Mouse (Mus musculus): ENCODE results near the gene Cobl.

Gene Cobl

DNA sequence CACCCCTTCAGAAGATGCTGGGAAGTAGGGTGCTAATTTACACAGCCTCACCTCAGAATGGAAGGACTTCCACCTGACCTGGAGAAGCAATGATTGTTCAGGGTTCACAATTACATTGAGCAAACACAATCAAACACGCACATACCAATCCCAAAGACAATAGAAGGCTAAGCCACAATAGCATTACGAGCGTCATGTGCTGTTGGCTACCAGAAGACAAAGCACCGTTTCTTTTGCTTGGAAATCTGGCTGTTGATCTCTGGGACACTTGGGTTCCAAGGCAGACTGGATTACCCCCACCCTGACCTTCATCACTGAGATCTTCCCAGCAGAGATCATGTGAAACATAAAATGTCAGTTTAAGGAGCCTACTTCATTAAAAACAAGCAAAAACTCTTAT lies 21.1 kb downstream of the Cobl start:
- DNase-seq: no peak

DNA sequence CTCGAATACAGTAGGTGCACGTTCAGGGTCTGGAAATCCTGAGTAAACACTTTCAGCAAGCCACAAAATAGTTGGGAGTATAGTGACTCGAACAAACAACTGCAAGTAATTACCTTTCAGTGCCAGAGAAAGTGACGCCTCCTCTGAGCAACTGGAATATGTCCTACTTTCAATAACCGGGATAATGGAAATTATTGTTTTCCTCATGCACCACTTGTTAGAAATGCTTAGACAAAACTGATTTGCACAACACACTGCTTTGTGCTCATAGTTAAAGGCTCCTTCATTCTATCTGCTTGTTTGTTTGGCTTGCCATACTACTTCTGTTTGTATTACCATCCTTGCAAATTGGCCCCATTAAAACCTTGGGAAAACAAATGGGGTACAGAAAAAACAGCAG lies 21.6 kb downstream of the Cobl start:
- no peak for DNase-seq

DNA sequence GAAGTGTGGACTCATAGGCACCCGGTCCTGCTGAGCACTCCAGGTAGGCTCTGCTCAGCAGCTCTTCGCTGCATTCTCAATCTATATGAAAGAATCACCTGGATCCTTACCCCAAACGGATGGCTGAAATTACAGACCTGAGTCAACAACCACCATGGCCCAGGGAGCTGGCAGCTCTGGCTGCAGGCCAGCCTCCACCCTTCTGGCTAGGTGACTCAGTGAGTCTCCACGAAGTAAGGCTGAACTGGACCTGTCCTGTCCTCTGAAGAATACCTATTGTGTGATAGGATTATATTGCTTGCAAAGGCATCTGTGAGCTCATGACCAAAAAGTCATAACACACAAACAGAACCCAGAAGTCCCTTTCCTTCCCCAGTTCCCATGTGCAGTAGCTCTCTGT lies 22.5 kb downstream of the Cobl start:
- no peak for DNase-seq

DNA sequence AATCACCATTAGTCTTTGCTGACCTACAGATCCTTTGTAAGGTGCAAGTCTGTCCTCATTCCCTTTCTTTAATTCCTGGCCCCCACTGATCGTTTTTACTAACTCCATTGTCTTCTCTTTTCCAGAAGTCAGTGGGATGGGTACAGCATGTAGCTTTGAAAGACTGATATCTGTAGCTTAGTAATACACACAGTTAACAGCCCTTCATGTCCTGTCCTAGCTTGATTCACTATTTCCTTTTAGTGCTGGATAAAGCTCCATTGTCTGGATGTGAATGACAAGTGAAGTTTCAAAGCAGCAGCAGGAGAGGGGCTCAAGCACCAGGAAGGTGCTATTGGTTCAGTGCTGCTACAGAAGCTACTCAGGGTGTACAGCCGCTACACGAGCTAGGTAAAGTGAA lies 28.9 kb downstream of the Cobl start:
- no peak for DNase-seq

DNA sequence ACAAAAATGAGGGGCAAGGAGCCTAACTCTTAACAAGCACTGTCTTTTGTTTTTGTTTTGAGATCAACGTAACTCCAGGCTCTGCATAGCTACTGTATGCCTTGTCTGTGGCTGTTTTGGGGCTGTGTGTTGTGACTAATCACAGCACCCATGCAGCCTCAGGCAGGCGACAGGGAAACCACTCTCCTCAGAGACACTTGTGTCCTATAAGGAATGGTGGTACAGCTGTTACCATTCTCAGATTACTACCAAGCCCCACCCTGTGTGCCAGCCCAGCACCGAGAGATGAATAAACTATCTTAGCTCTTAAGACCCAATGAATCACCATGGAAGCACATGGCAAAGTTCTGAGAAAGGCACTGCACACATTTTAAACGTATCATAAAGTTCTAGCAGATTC lies 29.7 kb downstream of the Cobl start:
- no peak for DNase-seq

DNA sequence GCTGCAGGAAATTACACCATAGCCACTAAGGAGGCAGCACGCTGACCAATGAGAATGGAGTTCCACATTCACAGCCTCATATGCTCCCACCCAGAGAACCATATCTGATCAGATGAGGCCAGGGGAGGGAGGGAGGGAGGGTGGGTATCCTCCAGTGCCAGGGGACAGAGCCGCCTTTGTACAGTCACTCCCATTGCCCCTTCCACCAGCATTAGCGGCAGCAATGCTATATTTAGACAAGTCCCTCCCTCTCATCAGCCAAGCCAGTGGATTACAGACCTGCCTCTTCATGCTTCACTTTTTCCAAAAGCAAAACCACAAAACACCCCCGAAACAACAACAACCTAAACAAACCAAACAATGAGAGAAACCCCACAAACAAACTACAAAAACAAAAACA lies 30.2 kb downstream of the Cobl start:
- DNase-seq: no peak

DNA sequence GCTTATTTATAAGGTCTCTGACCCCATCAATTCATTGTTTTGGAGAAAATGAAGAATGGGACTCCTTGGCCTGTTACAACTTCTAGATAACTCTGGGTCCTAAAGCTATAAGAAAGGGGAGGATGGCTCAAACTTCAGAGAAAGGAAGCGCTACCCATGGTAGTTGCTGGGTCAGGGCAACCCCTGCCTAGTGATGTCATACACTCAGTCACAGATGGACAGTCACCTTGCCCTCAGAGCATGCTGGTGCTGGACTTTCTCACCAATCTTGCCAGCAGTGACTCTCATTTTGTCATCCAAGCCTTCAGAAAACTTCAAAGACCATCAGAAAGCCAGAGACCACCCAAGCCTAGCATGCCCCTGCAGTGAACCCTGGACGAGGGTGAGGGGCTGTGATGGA lies 32.8 kb downstream of the Cobl start:
- DNase-seq: no peak

DNA sequence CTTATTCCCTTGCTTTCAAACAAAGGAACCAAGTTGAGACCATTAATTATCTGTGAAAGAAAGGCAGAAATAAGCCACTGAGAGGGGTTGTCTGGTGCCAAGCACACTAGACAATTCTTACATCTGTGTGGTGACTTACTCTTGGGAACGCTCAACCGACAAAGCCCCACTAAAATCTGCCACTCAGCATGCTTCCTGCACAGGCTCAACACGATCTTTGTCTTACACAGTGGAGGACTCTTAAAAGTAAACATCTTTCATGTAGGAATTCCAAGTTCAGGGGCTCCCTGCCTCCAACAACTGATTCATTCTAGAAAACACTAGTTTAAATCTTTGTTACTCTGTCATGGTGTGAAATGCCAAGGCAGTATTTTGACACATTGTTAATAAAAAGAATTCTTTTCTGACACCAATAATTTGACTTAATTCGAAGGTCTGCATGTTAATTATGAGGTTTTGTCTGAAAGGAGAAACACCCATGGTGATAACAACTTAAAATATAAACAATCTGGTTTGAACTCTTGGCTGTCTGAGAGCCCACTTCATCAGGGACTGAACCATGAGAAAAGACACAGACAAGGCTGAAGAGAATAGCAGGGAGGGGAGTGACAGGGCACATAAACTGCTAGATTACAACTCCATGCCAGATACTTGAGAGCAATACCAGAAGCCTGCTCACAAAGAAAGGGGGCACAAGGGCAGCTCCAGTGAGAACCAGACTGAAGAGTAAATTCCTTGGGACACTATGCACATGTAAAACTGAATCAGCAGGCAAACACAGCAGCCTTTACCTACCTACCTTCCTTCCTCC lies 34.3 kb downstream of the Cobl start:
- DNase-seq: no peak

DNA sequence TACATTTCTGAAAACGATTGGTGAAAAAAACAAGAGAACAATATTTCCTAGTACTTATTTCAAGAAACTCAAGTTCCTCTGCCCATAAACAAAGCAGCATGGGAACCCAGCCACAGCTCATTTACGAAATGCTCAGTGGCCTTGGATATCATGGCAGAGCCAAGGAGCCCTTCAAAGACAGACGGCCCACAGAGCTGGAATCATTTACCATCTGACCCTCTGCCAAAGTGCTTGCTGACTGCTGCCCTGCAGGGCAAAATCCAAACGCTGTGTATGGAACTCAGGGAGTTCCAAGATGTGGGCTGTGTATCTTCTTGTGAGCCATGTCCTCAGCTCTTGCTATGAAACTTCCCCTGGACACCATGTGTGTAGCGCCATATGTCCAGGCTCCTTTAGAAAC lies 38.0 kb downstream of the Cobl start:
- DNase-seq: peak; percentile 84 to 90

DNA sequence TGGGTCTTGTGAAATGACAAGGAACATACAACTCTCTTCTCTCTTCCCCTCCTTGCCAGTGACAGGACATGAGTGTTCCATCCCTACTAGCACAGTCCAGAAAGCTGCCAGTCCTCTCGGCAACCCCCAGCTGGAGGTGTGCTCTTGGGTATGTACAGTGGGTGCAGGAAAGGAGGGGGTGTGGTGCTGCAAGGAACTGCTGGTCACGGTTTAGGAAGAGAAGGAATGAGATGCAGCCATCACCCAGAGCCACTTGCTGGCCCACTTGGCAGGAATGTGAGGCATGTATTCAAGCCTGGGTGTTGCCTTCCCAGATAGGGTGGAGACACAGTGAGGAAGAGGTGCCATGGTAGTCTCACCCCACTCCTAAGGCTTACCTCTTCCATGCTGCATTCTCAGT lies 40.6 kb downstream of the Cobl start:
- peak in 1 of 2 experiments; percentile 13 for DNase-seq

DNA sequence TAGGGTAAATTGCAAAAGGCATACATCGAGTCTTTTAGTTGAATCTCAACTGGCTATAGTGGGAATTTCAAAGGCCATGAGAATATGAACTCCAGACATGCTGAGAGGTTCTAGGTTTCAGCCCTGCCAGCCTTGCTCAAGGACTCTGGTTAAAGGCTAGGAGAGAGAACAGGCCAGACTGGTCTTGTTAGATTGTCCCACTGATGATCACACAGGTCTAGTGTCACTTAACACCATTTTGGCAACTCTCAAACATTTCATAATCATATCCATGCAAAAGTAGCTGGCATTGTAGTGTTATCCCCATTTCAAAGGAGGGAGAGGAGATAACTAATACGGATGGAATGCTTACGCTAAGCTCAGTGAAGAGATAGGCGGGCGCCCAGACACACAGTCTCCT lies 43.6 kb downstream of the Cobl start:
- no peak for DNase-seq

DNA sequence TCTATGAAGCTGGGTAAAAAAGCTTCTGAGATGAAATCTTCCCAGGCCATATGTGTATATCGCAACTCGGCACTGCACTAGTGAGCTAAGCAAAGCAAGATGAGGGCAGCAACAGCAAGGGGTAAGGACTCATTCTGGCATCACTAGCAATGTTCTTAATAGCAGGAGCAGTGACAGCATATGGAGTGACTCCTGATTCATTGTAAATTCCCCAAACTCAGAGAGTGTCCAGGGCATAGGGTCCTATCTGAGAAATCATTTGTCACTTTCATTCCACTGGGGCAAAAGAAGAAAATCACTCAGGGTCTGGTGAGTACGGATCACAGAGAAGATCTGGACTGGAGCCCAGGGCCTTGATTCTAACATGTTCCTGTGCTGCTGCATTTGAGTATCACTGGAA lies 44.6 kb downstream of the Cobl start:
- DNase-seq: no peak

DNA sequence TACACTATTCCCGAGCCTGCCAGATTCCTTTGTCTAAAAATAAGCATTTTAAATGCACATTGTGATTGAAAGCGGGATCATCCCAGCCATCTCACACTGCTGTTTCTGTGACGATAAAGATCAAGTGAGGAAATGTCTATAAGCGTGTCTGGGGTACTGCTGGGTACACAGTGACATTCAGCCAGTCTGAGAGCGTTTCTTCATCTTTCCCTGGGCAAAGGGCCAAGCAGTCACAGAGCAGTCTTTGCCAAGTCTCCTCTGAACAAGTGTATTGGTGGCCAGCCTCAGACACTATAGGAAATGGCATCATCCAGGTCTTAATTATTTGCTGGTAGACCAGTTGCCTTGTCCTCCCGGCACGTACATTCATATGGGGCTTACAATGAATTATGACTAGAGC lies 47.9 kb downstream of the Cobl start:
- DNase-seq: peak in 1 of 2 experiments; percentile 24

DNA sequence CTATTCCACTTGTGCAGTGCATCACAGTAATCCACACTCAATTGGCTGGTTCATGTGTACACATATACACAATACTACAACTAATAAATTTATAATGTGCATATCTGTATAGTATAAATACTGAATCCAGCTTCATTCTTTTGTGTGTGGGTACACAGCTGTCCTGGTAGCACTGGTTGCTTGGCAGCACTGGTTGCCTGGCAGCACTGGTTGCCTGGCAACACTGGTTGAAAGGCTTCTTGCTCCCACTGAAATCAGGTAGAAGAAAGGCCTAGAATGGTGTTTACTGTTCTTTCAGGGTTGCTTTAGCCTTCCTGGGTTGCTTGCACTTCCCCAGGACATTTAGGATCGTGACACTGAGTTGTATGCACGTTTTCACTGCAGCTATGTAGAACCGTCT lies 49.4 kb downstream of the Cobl start:
- DNase-seq: no peak

DNA sequence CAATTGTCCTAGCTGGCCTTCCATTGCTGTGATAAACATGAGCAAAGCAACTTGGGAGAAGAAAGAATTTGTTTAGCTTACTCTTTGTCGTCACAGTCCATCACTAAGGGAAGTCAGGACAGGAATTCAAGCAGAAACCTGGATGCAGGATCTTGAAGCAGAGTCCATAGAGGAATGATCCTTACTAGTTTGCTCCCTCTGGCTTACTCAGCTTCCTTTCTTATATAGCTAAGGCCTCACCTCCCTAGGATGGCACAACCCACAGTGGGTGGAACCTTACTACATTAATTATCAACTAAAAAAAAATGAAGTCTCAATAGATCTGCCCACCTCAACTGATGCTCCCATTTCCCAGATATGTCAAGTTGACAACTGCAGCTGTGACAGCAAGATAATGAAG lies 52.8 kb downstream of the Cobl start:
- no peak for DNase-seq

DNA sequence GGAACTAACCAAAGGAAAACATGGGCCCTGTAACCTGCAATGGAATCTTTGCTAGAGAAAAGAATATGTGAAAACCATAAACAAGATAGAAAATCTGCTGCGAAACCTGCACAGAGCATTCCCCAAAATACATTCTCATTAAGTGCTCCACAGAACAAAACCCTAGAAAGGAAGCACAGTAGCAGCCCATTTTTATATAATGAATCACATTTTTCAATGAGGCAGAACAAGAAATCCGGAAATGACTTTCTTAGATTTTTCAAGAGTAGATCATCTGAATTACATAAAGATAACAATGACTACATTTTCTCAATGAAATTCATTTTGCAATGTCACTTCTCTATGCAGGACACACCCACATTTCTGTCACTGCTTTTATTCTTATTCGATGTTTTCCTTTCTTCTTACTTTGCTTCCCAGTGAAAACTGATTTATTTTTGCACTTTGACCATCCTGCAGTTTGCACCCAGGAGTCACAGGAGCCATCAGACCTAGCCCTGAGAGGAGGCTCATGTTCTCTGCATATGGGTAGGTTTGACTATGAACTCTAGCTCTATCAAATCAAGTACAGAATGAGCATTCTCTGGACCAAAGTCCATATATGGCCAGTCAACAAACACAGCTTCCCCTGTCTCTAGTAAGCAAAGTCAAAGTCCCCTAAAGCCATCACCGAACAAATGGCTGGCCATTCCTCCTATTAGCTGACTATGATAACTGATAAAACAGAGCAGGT lies 53.5 kb downstream of the Cobl start:
- peak; percentile 11 to 23 for DNase-seq

DNA sequence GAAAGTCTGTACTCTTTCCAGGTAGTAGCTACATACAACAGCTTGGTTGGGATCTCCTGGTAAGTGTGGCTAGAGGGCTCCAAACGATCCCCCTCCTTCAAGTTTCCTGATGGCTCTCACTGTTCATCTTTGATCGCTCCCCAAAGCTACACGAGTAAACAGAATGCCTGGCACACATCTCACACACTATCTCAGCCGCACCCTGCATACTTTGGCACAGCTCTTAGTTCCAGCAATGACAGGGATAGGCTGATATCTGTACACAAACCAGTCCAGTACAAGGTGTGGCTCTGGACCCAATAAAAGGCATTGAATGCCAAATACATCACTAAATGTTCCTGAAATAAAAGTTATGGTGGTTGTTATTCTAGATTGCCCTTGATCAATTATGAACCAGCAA lies 55.3 kb downstream of the Cobl start:
- DNase-seq: no peak

DNA sequence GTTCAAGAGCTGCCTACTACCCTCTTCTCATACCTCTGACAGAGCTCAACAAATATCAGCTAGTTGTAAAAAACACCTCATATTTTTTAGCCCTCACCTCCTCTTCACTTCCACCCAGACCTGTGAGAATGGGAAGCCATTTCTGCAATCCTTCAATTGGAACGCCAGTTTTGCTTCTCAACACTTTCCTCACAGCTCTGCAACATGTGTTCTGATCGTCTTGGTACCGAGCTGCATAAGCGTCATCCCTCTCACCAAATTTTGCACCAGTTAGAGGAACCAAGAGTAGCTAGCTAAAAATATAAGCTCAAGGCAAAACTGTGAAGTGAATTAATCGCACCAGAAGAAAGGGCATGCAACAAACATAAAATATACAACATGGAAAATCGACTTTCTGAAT lies 56.9 kb downstream of the Cobl start:
- DNase-seq: no peak

DNA sequence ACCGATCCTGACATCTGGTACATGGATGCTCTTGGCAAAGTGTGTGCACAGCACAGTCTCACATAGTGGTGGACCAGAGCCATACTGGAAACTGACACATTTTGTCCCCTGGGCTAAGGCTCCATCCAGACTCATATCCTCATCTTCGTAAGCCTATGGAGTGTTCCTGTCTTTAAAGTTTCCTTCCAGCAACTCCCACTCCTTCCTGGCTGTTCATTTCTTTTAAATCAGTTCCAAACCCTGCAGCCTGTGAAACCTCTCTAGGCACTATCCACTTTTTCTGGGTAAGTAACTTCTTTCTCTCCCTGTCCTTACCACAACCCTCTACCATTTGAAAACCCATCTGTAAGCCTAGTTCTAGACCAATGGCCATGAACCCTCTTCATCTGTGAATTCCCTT lies 64.9 kb downstream of the Cobl start:
- DNase-seq: no peak

DNA sequence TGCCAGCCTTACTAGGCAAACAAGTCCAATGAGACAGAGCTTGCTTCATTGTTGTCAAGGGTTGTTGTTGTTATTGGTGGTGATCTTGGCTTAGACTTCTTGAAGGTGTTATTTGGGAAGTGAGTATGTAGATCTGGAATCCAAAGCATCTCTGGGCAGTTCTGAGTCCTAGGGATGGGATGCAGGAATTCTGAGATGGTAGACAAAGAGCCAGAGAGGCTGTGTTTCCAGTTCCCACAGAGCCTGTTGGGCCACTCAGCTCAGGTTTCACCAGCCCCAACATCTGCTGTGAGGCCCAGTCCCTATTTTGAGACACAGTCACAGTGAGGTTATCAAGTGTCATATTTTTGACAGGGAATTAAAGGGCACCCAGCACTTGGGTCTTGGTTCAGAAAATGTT lies 68.6 kb downstream of the Cobl start:
- no peak for DNase-seq

DNA sequence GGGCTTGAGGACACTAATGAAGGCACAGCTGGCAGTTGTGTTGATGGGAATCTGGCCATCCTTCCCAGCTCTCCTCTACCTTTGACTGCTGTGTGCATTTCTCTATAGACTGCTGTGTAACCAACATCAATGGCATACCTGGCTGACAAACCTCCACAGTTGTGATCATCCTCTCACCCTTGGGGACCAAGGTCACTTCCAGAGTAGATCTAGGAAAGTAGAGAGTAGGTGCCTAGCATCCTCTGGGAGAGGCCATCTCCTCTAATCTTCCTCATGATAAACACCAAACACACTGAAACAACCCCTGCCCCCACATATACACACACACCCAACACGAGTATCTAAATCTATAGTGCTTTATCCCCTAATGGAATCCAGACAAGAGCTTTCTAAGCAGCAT lies 70.1 kb downstream of the Cobl start:
- no peak for DNase-seq

DNA sequence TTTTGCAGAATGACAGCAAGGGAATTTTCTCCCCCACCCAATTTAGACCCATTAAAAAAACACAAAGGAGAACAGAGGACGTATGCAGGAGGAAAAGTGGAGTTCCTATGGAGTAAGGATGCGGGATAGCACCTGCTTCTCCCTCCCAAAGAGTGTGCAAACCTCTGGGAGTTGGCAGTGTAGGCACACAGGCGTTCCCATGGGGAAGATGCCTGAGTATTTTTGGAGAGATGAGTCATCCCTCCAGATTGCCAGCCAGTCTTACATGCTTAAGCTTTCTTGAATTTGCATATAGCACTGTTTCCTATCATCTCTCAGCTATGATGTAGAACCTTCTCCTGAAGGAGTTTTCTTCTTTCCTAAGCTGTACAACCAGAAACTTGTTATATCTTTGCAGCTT lies 70.6 kb downstream of the Cobl start:
- no peak for DNase-seq

DNA sequence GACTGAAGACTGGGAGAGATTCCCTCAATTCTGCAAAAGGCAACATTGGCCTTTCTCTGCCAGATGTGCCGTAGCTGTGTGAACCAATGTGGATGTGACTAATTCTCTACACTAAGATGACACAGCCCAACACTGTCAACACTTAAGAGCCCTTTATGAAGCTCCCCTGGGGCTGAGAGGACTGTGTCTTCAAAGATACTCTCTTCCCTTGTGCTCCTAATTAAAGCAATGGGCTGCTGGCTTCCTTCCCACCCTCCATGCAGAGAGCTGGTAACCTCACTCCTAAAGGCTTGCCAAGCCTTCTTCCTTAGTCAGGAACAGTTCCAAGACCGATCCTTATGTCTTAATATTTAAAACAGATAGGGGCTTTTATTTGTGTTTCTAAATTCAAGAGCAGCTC lies 79.9 kb downstream of the Cobl start:
- no peak for DNase-seq

DNA sequence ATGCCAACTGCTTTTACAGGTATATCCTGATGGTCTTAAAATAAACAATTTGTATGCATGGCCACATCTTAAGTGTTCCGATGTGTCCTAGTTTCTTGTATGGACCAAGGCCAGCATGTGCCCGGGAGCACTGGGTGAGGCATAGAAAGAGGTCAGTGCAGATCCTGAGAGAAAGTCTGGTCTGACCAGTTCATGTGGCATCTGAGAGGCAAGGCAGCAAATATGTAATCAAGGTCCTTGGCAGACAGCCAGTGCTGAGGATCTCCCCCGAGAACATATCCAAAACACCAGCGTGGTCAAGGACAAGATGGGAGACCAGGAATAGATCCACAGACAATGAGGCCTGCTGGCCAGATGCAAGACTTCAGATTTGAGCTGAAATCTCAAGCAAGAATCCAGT lies 81.8 kb downstream of the Cobl start:
- DNase-seq: peak; percentile 17 to 24

DNA sequence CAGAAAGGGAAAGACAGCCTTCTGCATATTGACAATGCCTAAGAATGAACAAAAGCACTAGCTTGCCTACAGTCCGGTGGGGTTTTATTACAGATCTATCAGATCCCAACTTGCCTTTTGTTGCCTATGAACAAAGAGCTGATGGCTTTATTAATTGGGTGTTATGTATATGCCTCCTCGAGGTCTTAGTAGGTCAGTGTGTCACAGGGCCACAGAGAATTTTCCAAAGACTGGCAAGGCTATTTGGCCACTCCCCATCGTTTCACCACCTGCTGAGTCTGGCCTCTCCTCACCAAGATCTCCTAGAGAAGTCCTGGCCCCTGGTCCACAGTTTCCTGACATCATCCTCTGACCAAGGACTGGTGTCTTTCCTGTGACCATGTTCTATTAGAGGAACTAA lies 83.7 kb downstream of the Cobl start:
- no peak for DNase-seq
